ENCODE assay signal across 11 mouse cellular contexts in genomic region chr2:157395960-157396359, GRCm38 (mm10). TPM values are rescaled to one million over a fixed set of nuclear protein-coding genes. Genes with fewer than 3 reads are reported as not detected.
A peak's percentile ranks its signal among the peaks of the same experiment; 100 is the strongest.
DNase-seq lines count a peak whose midpoint lies in the region; ATAC-seq lines count a peak whose summit lies in the region.
"Had no signal": no experiment of that assay in that cellular context is flagged by ENCODE, and none has a peak within 500 bp of the region (broad histone marks: within the 10 kb centered on the region; RNA-seq: fewer than 3 reads in every experiment).

No protein-coding gene starts in this region.

- H3K36me3 ChIP-seq in hindbrain, embryonic 12.5 days = peaks cover 51% of the 10 kb centered on the region

- no peak overlapping the region for H3K4me2 ChIP-seq in hindbrain, embryonic 12.5 days (replicated peaks)

- WGBS in hindbrain, embryonic 12.5 days = 56% methylated on average over 13 of the region's 13 CpGs

- H3K27me3 ChIP-seq in hindbrain, embryonic 12.5 days = no peaks in the 10 kb centered on the region

- peak; percentile 93 for DNase-seq in heart, adult 11 months
- DNase-seq in heart, postnatal 25 days (ENCODE audit: low spot score) = no peak
- DNase-seq in R1 (ENCODE audit: low read depth, low spot score) = peak; percentile 57
- DNase-seq in kidney, adult 9 months = no peak
- DNase-seq in adrenal gland, postnatal 4 days (ENCODE audit: low spot score in 2 of 2) = no peak
- no peak for DNase-seq in urinary bladder, postnatal 36 days (ENCODE audit: low spot score in 2 of 2)

- intact Hi-C loops in heart, postnatal 25 days (cut with DNase I) = no loop called here

- H3K4me1 ChIP-seq in hindbrain, embryonic 12.5 days = peaks cover 11% of the 10 kb centered on the region

- no peak overlapping the region for H3K9ac ChIP-seq in hindbrain, embryonic 12.5 days

- 0 out of 2 replicates have a peak, but pooled peaks cover 5% of the 10 kb centered on the region for H3K9me3 ChIP-seq in hindbrain, embryonic 12.5 days (replicated peaks)

- no peak overlapping the region for H3K4me3 ChIP-seq in hindbrain, embryonic 12.5 days

- no peak for ATAC-seq in hindbrain, embryonic 12.5 days (ENCODE audit: low FRiP score)
- peak; percentile 30; the same call in 1 of the 2 replicates for ATAC-seq in neutrophil, adult 5-6 weeks (ENCODE audit: extremely low read depth, insufficient number of reproducible peaks, low FRiP score, poor library complexity, severe bottlenecking)
- ATAC-seq: CD4-positive, CD25-positive, alpha-beta regulatory T cell, adult 4 months had no signal

- H3K27ac ChIP-seq in hindbrain, embryonic 12.5 days = peak overlapping the region; percentile 40; the same call in 1 of the 2 replicates

RNA-seq across cellular contexts. Expression of gene Src, which starts 22.3 kb away (rescaled TPM):
- total RNA-seq in heart, postnatal 25 days (2021) = 1 to 10 TPM; 2.9 to 5.1 TPM
- polyA plus RNA-seq in hindbrain, embryonic 12.5 days (2016; fragmentation: Nextera tagmentation; extraction: Ambion mirVana) = 33.6 and 35.1 TPM in 2 replicates
- total RNA-seq in neutrophil, adult 5-6 weeks (2017) = 0.37 and 0.47 TPM in 2 replicates
- total RNA-seq in adrenal gland, postnatal 4 days (2021) = 10 to 100 TPM; 34.0 to 36.7 TPM

RNA-seq across cellular contexts. Expression of gene Manbal, which starts 28.6 kb away (rescaled TPM):
- 10 to 100 TPM; 20.1 to 20.3 TPM for total RNA-seq in heart, postnatal 25 days (2021)
- 72.4 and 73.9 TPM in 2 replicates for polyA plus RNA-seq in hindbrain, embryonic 12.5 days (2016; fragmentation: Nextera tagmentation; extraction: Ambion mirVana)
- 9.5 and 16.5 TPM in 2 replicates for total RNA-seq in neutrophil, adult 5-6 weeks (2017)
- 10 to 100 TPM; 49.9 to 50.4 TPM for total RNA-seq in adrenal gland, postnatal 4 days (2021)

RNA-seq across cellular contexts. Expression of gene Ghrh, which starts 48.7 kb away (rescaled TPM):
- total RNA-seq in heart, postnatal 25 days (2021) = not detected
- polyA plus RNA-seq in hindbrain, embryonic 12.5 days (2016; fragmentation: Nextera tagmentation; extraction: Ambion mirVana) = 0.46 and 2.8 TPM in 2 replicates
- total RNA-seq in neutrophil, adult 5-6 weeks (2017) = not detected in 2 replicates
- total RNA-seq in adrenal gland, postnatal 4 days (2021) = not detected
- total RNA-seq: adrenal gland, adult 18-20 months had no signal
- polyA plus RNA-seq: CD4-positive, CD25-positive, alpha-beta regulatory T cell, adult 4 months; heart, embryonic 14.5 days had no signal

Comparison
In these comparisons a context has a peak if more than half of its experiments do, and no peak if none do; other contexts are left out.
1. DNase-seq: peak in heart, adult 11 months (single experiment) and R1 (single experiment); none in heart, postnatal 25 days (single experiment), kidney, adult 9 months (single experiment), adrenal gland, postnatal 4 days (0 of 2) and urinary bladder, postnatal 36 days (0 of 2).
2. RNA of gene Src, which starts 22.3 kb away (total RNA-seq): 34.0 to 36.7 TPM in adrenal gland, postnatal 4 days; 2.9 to 5.1 TPM in heart, postnatal 25 days and 0.37 to 0.47 TPM in neutrophil, adult 5-6 weeks; every median in the first group is over 4 times any median in the second.